Mouse (Mus musculus) liver, adult 2 months (tissue): ENCODE measurements around the gene Lrrc4c. TPM values are rescaled to one million over a fixed set of nuclear protein-coding genes. Genes with fewer than 3 reads are reported as not detected.

Experiments
- DNase-seq: peaks from one replicate; pipeline ENCODE4 v3.0.0-alpha.2; 2011; ENCODE audit warnings: low read depth, low spot score; ENCODE audit errors: extremely low read depth
- H3K27ac ChIP-seq: fragments of 200-500 bp; replicated peaks from 2 replicates; pipeline ENCODE4 v1.5.1; 2012; ENCODE audit warnings: low read depth, mild to moderate bottlenecking, control low read depth, inconsistent platforms, low read length; ENCODE audit not compliant: insufficient read depth
- H3K27me3 ChIP-seq: fragments of 200-500 bp; 2 replicates; pipeline ENCODE4 v1.6.1; 2012; ENCODE audit warnings: mild to moderate bottlenecking, moderate library complexity, low read length, inconsistent platforms; ENCODE audit not compliant: control insufficient read depth, insufficient read depth
- H3K36me3 ChIP-seq: fragments of 200-500 bp; 2 replicates; pipeline ENCODE4 v1.6.1; 2012; ENCODE audit warnings: low read length, inconsistent platforms; ENCODE audit not compliant: control insufficient read depth, insufficient read depth
- H3K4me1 ChIP-seq: fragments of 200-500 bp; 2 replicates; pipeline ENCODE4 v1.6.1; 2011; ENCODE audit warnings: low read length; ENCODE audit not compliant: control insufficient read depth, insufficient read depth
- H3K4me3 ChIP-seq: fragments of 200-500 bp; 2 replicates; pipeline ENCODE4 v1.5.1; 2011; ENCODE audit warnings: low read depth, mild to moderate bottlenecking, control low read depth, low read length, moderate library complexity; ENCODE audit not compliant: insufficient read depth
- H3K79me2 ChIP-seq: fragments of 200-500 bp; 2 replicates; pipeline ENCODE4 v1.6.1; 2012; ENCODE audit warnings: inconsistent platforms, mild to moderate bottlenecking, low read length, moderate library complexity; ENCODE audit not compliant: control insufficient read depth, insufficient read depth
- H3K9ac ChIP-seq: fragments of 200-500 bp; 2 replicates; pipeline ENCODE4 v1.6.1; 2012; ENCODE audit warnings: low read depth, mild to moderate bottlenecking, control low read depth, inconsistent platforms, low read length
- CTCF ChIP-seq: fragments of 200-500 bp; IDR thresholded peaks from 2 replicates; pipeline ENCODE4 v1.5.1; 2011; ENCODE audit warnings: low read depth, low read length, control low read depth
- POLR2A ChIP-seq: fragments of 200-500 bp; IDR thresholded peaks from 2 replicates; pipeline ENCODE4 v1.6.1; 2011; ENCODE audit warnings: low read length, control low read depth; ENCODE audit not compliant: insufficient read depth; ENCODE audit errors: extremely low read depth
- WGBS: fragments of 180-500 bp; shearing (Covaris S2); methylation state at CpG from one replicate; pipeline ENCODE4 v1.1.7; 2018; 5-methylcytosine and 5-hydroxymethylcytosine counted together
- polyA plus RNA-seq: library from polyadenylated mRNA; depleted of rRNA; stranded (reverse); fragments of >200 nt; gene quantifications from 2 replicates; pipeline ENCODE4 v1.2.3, GENCODE M21; 2012
- total RNA-seq: library from RNA; depleted of rRNA; stranded (reverse); fragments of >200 nt; gene quantifications from 2 replicates; pipeline ENCODE4 v1.2.3, GENCODE M21; 2014

Gene Lrrc4c
- total and polyA plus RNA-seq, 2 experiments = 0.39 to 1.4 TPM

DNA sequence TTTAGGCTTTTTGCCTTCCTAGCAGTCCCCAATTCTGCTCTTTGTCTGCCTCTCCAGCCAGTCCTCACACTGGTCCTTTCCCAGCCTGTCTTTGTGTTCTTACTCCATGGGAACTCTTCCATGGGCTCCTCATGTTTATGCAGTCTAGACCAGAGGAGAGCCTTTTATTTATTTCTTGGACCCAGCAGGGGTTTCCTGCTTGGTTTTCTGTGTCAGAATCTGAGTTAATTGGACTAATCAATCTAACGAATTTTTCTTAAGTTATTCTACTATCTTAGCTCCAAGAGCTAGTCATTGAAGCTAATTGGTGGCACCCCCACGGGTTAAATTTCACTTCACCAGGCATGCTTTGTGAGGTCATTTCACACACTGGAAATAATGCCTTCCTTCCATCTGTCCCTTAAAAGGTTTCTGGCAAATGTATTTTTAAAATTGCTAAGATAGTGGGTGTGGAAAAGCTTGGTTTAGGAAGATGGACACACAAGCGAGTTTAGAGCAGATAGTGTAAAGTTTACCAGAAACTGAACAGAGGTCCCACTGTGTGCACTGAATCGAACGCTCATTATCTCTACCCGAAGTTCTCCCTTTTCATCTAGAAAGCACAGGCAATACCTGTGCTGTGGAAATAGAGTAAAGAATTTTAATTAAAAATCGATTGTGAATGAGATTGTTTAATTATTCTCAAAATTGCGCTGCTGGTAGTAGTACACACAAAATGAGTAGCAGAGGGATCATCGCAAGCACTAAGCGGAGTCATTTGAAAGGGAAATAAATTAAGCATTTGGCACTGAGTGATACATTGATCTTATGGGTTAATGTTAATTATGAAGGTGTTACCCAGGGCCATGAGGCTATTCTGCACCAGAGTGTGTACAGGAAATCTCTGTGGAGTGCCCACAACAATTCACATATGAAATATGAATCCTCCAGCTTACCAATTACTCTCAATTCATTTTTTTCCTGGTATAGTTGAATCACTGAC is 1226.0 kb downstream of the Lrrc4c start:
- H3K27me3 ChIP-seq = no peaks in the 10 kb centered on the region
- no peak overlapping the region for H3K9ac ChIP-seq
- no peaks in the 10 kb centered on the region for H3K36me3 ChIP-seq
- TF ChIP-seq CTCF (no peak), POLR2A (no peak)
- DNase-seq = peak; percentile 24
- no peak overlapping the region for H3K27ac ChIP-seq
- no peak overlapping the region for H3K4me3 ChIP-seq
- WGBS = 75% methylated on average over 10 of the region's 10 CpGs
- no peaks in the 10 kb centered on the region for H3K79me2 ChIP-seq
- H3K4me1 ChIP-seq = no peaks in the 10 kb centered on the region

DNA sequence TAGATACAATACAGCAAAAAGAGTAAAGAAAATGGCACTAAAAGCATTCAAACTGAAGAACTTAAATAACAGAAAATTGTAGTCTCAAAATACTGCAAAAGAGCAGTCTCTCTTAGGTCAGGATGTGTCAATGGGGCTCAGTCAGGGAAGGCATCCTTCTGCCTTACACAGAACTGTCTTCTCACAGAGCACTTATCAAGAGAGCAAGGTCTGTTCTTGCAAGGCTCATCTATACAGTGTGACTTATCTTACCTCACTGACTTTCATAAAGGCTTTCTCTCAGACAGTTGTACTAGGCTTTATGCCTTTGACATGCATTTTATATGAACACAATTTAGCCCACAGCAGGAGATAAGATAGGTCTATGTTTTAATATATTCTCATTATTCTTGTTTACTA is 1226.7 kb downstream of the Lrrc4c start:
- H3K27me3 ChIP-seq = no peaks in the 10 kb centered on the region
- DNase-seq = no peak
- TF ChIP-seq POLR2A (no peak), CTCF (no peak)
- H3K9ac ChIP-seq = no peak overlapping the region
- no peaks in the 10 kb centered on the region for H3K36me3 ChIP-seq
- no peaks in the 10 kb centered on the region for H3K79me2 ChIP-seq
- no peak overlapping the region for H3K27ac ChIP-seq
- H3K4me3 ChIP-seq = no peak overlapping the region
- H3K4me1 ChIP-seq = no peaks in the 10 kb centered on the region

DNA sequence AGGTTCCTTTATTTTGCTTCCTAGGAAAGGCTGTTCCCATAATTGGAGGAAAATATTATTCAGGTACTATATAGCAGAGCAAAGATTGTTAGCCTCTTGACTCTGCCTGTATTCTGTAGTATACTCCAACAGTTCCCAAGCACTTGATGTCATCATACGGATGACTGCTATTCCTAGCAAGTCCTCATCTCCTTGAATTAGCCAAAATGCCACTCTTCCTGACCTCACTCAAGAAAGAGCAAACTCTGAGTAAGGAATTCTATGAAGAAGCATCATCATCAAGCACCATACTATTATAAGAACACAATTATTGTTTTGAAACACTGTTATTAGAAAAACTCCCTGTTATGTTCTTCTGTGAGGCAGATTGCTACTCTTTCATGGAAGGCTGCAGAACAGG is 1228.0 kb downstream of the Lrrc4c start:
- WGBS = 68% methylated on average over 1 of the region's 1 CpGs
- Histone ChIP-seq H3K9ac (no peak overlapping the region), H3K4me1 (no peaks in the 10 kb centered on the region), H3K79me2 (no peaks in the 10 kb centered on the region), H3K27me3 (no peaks in the 10 kb centered on the region), H3K36me3 (no peaks in the 10 kb centered on the region), H3K27ac (no peak overlapping the region), H3K4me3 (no peak overlapping the region)
- DNase-seq = no peak
- TF ChIP-seq POLR2A (no peak), CTCF (no peak)

DNA sequence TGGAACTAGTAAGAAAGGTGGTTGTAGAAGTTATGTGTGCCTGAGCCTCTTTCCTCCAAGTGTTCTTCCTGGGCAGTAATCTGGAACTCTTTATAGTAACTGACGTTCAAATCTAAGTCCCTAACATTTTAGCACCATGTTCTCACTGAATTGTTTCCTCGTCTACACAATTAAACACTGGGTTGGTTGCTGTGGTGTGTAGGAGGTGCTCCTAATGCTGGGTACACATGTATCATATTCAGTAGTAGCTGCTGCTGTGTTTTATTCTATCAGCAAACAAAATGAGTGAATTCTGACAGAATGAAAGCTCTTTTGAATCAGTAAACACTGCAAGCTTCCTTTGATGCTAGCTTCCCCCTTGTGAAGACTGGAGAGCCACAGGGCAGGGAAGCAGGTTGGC is 1246.5 kb downstream of the Lrrc4c start:
- Histone ChIP-seq H3K9ac (no peak overlapping the region), H3K27me3 (no peaks in the 10 kb centered on the region), H3K79me2 (no peaks in the 10 kb centered on the region), H3K4me3 (no peak overlapping the region), H3K36me3 (no peaks in the 10 kb centered on the region), H3K4me1 (no peaks in the 10 kb centered on the region), H3K27ac (no peak overlapping the region)
- DNase-seq = no peak
- 37% methylated on average over 2 of the region's 2 CpGs for WGBS
- TF ChIP-seq CTCF (no peak), POLR2A (no peak)

DNA sequence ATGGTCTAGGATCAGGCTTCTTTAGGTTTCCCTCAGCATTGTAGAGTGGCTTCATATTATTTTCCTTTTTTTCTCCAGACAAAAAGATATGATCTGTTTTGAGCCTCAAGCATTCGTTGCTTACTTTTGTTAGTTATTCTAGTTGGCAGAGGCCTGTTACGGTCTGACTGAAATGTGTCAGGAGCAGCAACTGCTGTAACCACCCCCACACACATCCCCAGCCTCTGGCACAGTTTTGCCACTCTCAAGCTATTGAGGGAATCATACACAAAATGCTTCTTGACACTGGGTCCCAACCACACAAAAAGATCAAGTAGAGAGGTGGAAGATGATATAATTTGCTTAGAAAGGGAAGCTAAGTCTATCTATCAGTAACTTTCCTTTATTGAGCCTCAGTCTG is 1251.0 kb downstream of the Lrrc4c start:
- TF ChIP-seq POLR2A (no peak), CTCF (no peak)
- no peaks in the 10 kb centered on the region for H3K4me1 ChIP-seq
- no peak overlapping the region for H3K4me3 ChIP-seq
- H3K27me3 ChIP-seq = no peaks in the 10 kb centered on the region
- no peak for DNase-seq
- WGBS = 82% methylated on average over 2 of the region's 2 CpGs
- H3K27ac ChIP-seq = no peak overlapping the region
- H3K79me2 ChIP-seq = no peaks in the 10 kb centered on the region
- H3K36me3 ChIP-seq = no peaks in the 10 kb centered on the region
- no peak overlapping the region for H3K9ac ChIP-seq

DNA sequence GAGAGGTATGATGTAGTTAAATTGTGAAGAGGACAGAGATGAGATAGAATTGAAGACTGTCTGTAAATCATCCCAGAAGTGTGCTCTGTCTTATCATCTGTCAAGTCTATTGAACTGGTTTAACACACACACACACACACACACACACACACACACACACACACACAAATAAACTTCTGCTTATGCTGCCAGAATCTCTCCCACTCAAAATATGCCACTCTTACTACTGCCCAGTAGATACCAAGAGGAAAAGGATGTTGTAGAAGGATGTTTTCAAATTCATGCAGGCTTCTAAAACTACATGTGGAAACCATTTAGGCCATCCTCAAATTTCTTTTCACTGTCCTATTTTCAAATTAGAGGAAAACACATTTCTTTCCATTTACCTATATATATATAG is 1257.0 kb downstream of the Lrrc4c start:
- no peaks in the 10 kb centered on the region for H3K36me3 ChIP-seq
- TF ChIP-seq POLR2A = no peak
- TF ChIP-seq CTCF = no peak
- H3K27me3 ChIP-seq = no peaks in the 10 kb centered on the region
- H3K27ac ChIP-seq = no peak overlapping the region
- H3K4me3 ChIP-seq = no peak overlapping the region
- no peak for DNase-seq
- H3K4me1 ChIP-seq = no peaks in the 10 kb centered on the region
- no peaks in the 10 kb centered on the region for H3K79me2 ChIP-seq
- H3K9ac ChIP-seq = no peak overlapping the region
